Mouse (Mus musculus) kidney, adult 2 months (tissue): ENCODE data around the gene Ccpg1os. TPM values are rescaled to one million over a fixed set of nuclear protein-coding genes. Genes with fewer than 3 reads are reported as not detected.

Experiments
- DNase-seq: peaks from one replicate; pipeline ENCODE4 v3.0.0; 2021
- H3K27ac ChIP-seq: fragments of 200-500 bp; 2 replicates; pipeline ENCODE4 v1.5.1; 2012; ENCODE audit warnings: low read depth, low read length, control low read depth, inconsistent platforms; ENCODE audit not compliant: insufficient read depth
- H3K27me3 ChIP-seq: fragments of 200-500 bp; replicated peaks from 2 replicates; pipeline ENCODE4 v1.6.1; 2012; ENCODE audit warnings: mild to moderate bottlenecking, moderate library complexity, low read length, inconsistent platforms; ENCODE audit not compliant: control insufficient read depth, insufficient read depth
- H3K36me3 ChIP-seq: fragments of 200-500 bp; 2 replicates; pipeline ENCODE4 v1.6.1; 2012; ENCODE audit warnings: mild to moderate bottlenecking, moderate library complexity, low read length, inconsistent platforms; ENCODE audit not compliant: control insufficient read depth, insufficient read depth
- H3K4me1 ChIP-seq: fragments of 200-500 bp; 2 replicates; pipeline ENCODE4 v1.6.1; 2011; ENCODE audit warnings: low read length; ENCODE audit not compliant: control insufficient read depth, insufficient read depth
- H3K4me3 ChIP-seq: fragments of 200-500 bp; 2 replicates; pipeline ENCODE4 v1.5.1; 2011; ENCODE audit warnings: mild to moderate bottlenecking, low read depth, low read length, control low read depth; ENCODE audit not compliant: insufficient read depth
- CTCF ChIP-seq: fragments of 200-500 bp; conservative IDR thresholded peaks from 2 replicates; pipeline ENCODE4 v1.5.1; 2011; ENCODE audit warnings: low read depth, mild to moderate bottlenecking, control low read depth, low read length, moderate library complexity, mixed read lengths; ENCODE audit not compliant: insufficient read depth, insufficient read length
- POLR2A ChIP-seq: fragments of 200-500 bp; IDR thresholded peaks from one replicate; pipeline ENCODE4 v1.6.1; 2011; ENCODE audit warnings: low read depth, low read length, control low read depth
- WGBS: fragments of 180-500 bp; shearing (Covaris S2); methylation state at CpG from one replicate; pipeline ENCODE4 v1.1.7; 2018; 5-methylcytosine and 5-hydroxymethylcytosine counted together
- polyA plus RNA-seq: library from polyadenylated mRNA; depleted of rRNA; stranded (reverse); fragments of >200 nt; gene quantifications from 2 replicates; pipeline ENCODE4 v1.2.3, GENCODE M21; 2012

Gene Ccpg1os
- polyA plus RNA-seq, 1 experiment: 34.8 TPM

GRCm38 (mm10) chr9:72987703-72988102, 2.5 kb upstream of the Ccpg1os start:
- Histone ChIP-seq H3K4me1 (peaks cover 21% of the 10 kb centered on the region; the same call in 1 of the 2 replicates), H3K27ac (no peak overlapping the region), H3K4me3 (no peak overlapping the region), H3K27me3 (no peaks in the 10 kb centered on the region), H3K36me3 (no peaks in the 10 kb centered on the region)
- no peak for TF ChIP-seq CTCF
- TF ChIP-seq POLR2A: no peak
- 76% methylated on average over 3 of the region's 3 CpGs for WGBS
- DNase-seq: no peak

GRCm38 (mm10) chr9:72983066-72983465, 2.1 kb downstream of the Ccpg1os start:
- H3K27ac ChIP-seq: no peak overlapping the region
- peaks cover 6% of the 10 kb centered on the region; the same call in 1 of the 2 replicates for H3K4me1 ChIP-seq
- no peaks in the 10 kb centered on the region for H3K36me3 ChIP-seq
- 66% methylated on average over 2 of the region's 2 CpGs for WGBS
- TF ChIP-seq CTCF (no peak), POLR2A (no peak)
- H3K4me3 ChIP-seq: no peak overlapping the region
- H3K27me3 ChIP-seq: no peaks in the 10 kb centered on the region
- DNase-seq: no peak

- WGBS: 89% methylated on average over 1 of the region's 1 CpGs
- Histone ChIP-seq H3K36me3 (no peaks in the 10 kb centered on the region), H3K4me1 (no peaks in the 10 kb centered on the region), H3K27me3 (no peaks in the 10 kb centered on the region), H3K27ac (peak overlapping the region; percentile 38; the same call in 1 of the 2 replicates), H3K4me3 (no peak overlapping the region)
- TF ChIP-seq POLR2A (no peak), CTCF (no peak)
- peak; percentile 36 for DNase-seq
These were observed 9.9 kb downstream of the Ccpg1os start for GRCm38 (mm10) chr9:72975242-72975641.

- Histone ChIP-seq H3K27me3 (no peaks in the 10 kb centered on the region), H3K27ac (peak overlapping the region; percentile 1; the same call in 1 of the 2 replicates), H3K4me1 (no peaks in the 10 kb centered on the region), H3K4me3 (no peak overlapping the region), H3K36me3 (no peaks in the 10 kb centered on the region)
- DNase-seq: no peak
- TF ChIP-seq POLR2A: no peak
- TF ChIP-seq CTCF: no peak
- 92% methylated on average over 5 of the region's 5 CpGs for WGBS
These were observed 10.4 kb downstream of the Ccpg1os start for GRCm38 (mm10) chr9:72974734-72975133.

GRCm38 (mm10) chr9:72972984-72973383, 12.2 kb downstream of the Ccpg1os start:
- H3K27me3 ChIP-seq: no peaks in the 10 kb centered on the region
- DNase-seq: no peak
- H3K4me1 ChIP-seq: peaks cover 2% of the 10 kb centered on the region; the same call in 1 of the 2 replicates
- H3K36me3 ChIP-seq: no peaks in the 10 kb centered on the region
- TF ChIP-seq CTCF: no peak
- no peak for TF ChIP-seq POLR2A
- no peak overlapping the region for H3K4me3 ChIP-seq
- H3K27ac ChIP-seq: no peak overlapping the region

- WGBS: 94% methylated on average over 5 of the region's 5 CpGs
- Histone ChIP-seq H3K4me1 (peaks cover 2% of the 10 kb centered on the region; the same call in 1 of the 2 replicates), H3K4me3 (no peak overlapping the region), H3K27me3 (no peaks in the 10 kb centered on the region), H3K36me3 (no peaks in the 10 kb centered on the region), H3K27ac (no peak overlapping the region)
- TF ChIP-seq POLR2A: no peak
- no peak for TF ChIP-seq CTCF
- DNase-seq: no peak
These were observed 12.7 kb downstream of the Ccpg1os start for GRCm38 (mm10) chr9:72972435-72972834.

GRCm38 (mm10) chr9:72969874-72970273, 15.3 kb downstream of the Ccpg1os start:
- Histone ChIP-seq H3K4me3 (no peak overlapping the region), H3K4me1 (peaks cover 2% of the 10 kb centered on the region; the same call in 1 of the 2 replicates), H3K27ac (no peak overlapping the region), H3K27me3 (no peaks in the 10 kb centered on the region), H3K36me3 (no peaks in the 10 kb centered on the region)
- TF ChIP-seq CTCF (no peak), POLR2A (no peak)
- 67% methylated on average over 7 of the region's 7 CpGs for WGBS
- peak; percentile 41 for DNase-seq
